Mouse (Mus musculus) kidney, adult 2 months (tissue): Measurements from ENCODE around the gene Pecam1.

Experiments used
- CTCF ChIP-seq: fragments of 200-500 bp; conservative IDR thresholded peaks from 2 replicates; pipeline ENCODE4 v1.5.1; 2011; ENCODE audit warnings: low read depth, mild to moderate bottlenecking, control low read depth, low read length, moderate library complexity, mixed read lengths; ENCODE audit not compliant: insufficient read depth, insufficient read length
- POLR2A ChIP-seq: fragments of 200-500 bp; IDR thresholded peaks from one replicate; pipeline ENCODE4 v1.6.1; 2011; ENCODE audit warnings: low read depth, low read length, control low read depth

- TF ChIP-seq CTCF (no peak), POLR2A (no peak)
Measured at GRCm38 (mm10) chr11:106673727-106674611, 76.5 kb downstream of the Pecam1 start.
